Mouse (Mus musculus) intestine, postnatal 0 days (tissue): ENCODE data around the gene Ttll8. TPM values are rescaled to one million over a fixed set of nuclear protein-coding genes. Genes with fewer than 3 reads are reported as not detected.
A peak's percentile ranks its signal among the peaks of the same experiment; 100 is the strongest.

Experiments used
- ATAC-seq: fragments of 200-750 bp; cut with Nextera tagmentation; 2 replicates; pipeline ENCODE4 v1.8.0; 2017; ENCODE audit warnings: mild to moderate bottlenecking, moderate TSS enrichment, moderate library complexity
- H3K27ac ChIP-seq: fragments of 300-500 bp; sonication (generic); 2 replicates; pipeline ENCODE4 v1.5.1; 2014; ENCODE audit warnings: mild to moderate bottlenecking, low read depth, low read length, moderate library complexity
- H3K27me3 ChIP-seq: fragments of 300-500 bp; sonication (generic); replicated peaks from 2 replicates; pipeline ENCODE4 v1.6.1; 2014; ENCODE audit warnings: low read length, mixed read lengths; ENCODE audit not compliant: control insufficient read depth, insufficient read depth
- H3K36me3 ChIP-seq: fragments of 300-500 bp; sonication (generic); 2 replicates; pipeline ENCODE4 v1.6.1; 2014; ENCODE audit warnings: mild to moderate bottlenecking, moderate library complexity; ENCODE audit not compliant: control insufficient read depth, insufficient read depth
- H3K4me1 ChIP-seq: fragments of 300-500 bp; sonication (generic); replicated peaks from 2 replicates; pipeline ENCODE4 v1.6.1; 2014; ENCODE audit warnings: antibody characterized with exemption, low read length, mixed read lengths; ENCODE audit not compliant: control insufficient read depth, insufficient read depth
- H3K4me2 ChIP-seq: fragments of 300-500 bp; sonication (generic); replicated peaks from 2 replicates; pipeline ENCODE4 v1.6.1; 2014; ENCODE audit warnings: low read depth, mild to moderate bottlenecking, moderate library complexity
- H3K4me3 ChIP-seq: fragments of 300-500 bp; sonication (generic); 2 replicates; pipeline ENCODE4 v1.5.1; 2014; ENCODE audit warnings: low read depth, low read length
- H3K9ac ChIP-seq: fragments of 300-500 bp; sonication (generic); 2 replicates; pipeline ENCODE4 v1.6.1; 2014; ENCODE audit warnings: mild to moderate bottlenecking, low read depth, low read length
- H3K9me3 ChIP-seq: fragments of 300-500 bp; sonication (generic); 2 replicates; pipeline ENCODE4 v1.6.1; 2016; ENCODE audit warnings: mixed run types; ENCODE audit not compliant: control insufficient read depth
- CTCF ChIP-seq: sonication (generic); IDR thresholded peaks from 2 replicates; pipeline ENCODE4 v1.5.1; 2016; ENCODE audit warnings: low read depth, mild to moderate bottlenecking, control low read depth, antibody characterized with exemption, moderate library complexity
- WGBS: fragments of 180-500 bp; shearing (Covaris S2); extraction: QIAGEN DNeasy Blood & Tissue Kit; methylation state at CpG from one replicate; pipeline ENCODE4 v1.1.7; 2014; 5-methylcytosine and 5-hydroxymethylcytosine counted together
- polyA plus RNA-seq: library from polyadenylated mRNA; unstranded; fragments of >200 nt; fragmentation: Nextera tagmentation; extraction: Ambion mirVana; gene quantifications from 2 replicates; pipeline ENCODE4 v1.2.1, GENCODE M21; 2015

Ttll8 gene
- polyA plus RNA-seq, 1 experiment from 2014 or later = not detected

GRCm38 (mm10) chr15:88882851-88883250, 71.4 kb downstream of the Ttll8 start:
- WGBS = 65% methylated on average over 4 of the region's 4 CpGs
- Histone ChIP-seq H3K9me3 (no peaks in the 10 kb centered on the region), H3K27me3 (no peaks in the 10 kb centered on the region), H3K9ac (no peak overlapping the region), H3K4me2 (no peak overlapping the region), H3K4me3 (no peak overlapping the region), H3K4me1 (no peaks in the 10 kb centered on the region), H3K27ac (no peak overlapping the region), H3K36me3 (no peaks in the 10 kb centered on the region)
- no peak for TF ChIP-seq CTCF
- no peak for ATAC-seq

GRCm38 (mm10) chr15:88881253-88882044, 72.8 kb downstream of the Ttll8 start:
- no peak overlapping the region for H3K9ac ChIP-seq
- TF ChIP-seq CTCF = no peak
- no peak overlapping the region for H3K4me3 ChIP-seq
- H3K4me2 ChIP-seq = no peak overlapping the region
- 59% methylated on average over 22 of the region's 22 CpGs for WGBS
- no peaks in the 10 kb centered on the region for H3K4me1 ChIP-seq
- no peaks in the 10 kb centered on the region for H3K9me3 ChIP-seq
- no peaks in the 10 kb centered on the region for H3K27me3 ChIP-seq
- H3K36me3 ChIP-seq = no peaks in the 10 kb centered on the region
- no peak overlapping the region for H3K27ac ChIP-seq
- ATAC-seq = peak; percentile 38; the same call in 1 of the 2 replicates

DNA sequence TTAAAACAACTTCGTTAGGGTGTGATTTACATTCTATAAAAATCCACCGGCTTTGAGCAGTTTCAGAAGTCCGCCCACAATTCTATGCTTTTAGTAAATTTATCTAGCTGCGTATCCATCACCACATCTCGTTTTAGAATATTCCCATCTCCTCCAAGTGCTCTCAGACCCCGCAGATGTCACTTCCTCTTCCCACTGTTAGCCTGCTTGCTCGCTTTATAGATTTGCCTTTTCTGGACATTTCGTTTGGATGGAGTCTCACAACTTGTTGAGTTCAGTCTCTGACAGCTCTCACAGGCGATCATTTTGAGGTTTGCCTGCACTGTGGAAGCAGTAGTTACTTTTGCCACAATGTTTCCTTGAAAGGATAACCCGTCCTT, 77.2 kb downstream of the Ttll8 start:
- no peaks in the 10 kb centered on the region for H3K9me3 ChIP-seq
- H3K4me3 ChIP-seq = no peak overlapping the region
- no peaks in the 10 kb centered on the region for H3K36me3 ChIP-seq
- WGBS = 85% methylated on average over 10 of the region's 10 CpGs
- H3K4me2 ChIP-seq = no peak overlapping the region
- no peak for ATAC-seq
- H3K27me3 ChIP-seq = no peaks in the 10 kb centered on the region
- no peak for TF ChIP-seq CTCF
- no peak overlapping the region for H3K9ac ChIP-seq
- no peaks in the 10 kb centered on the region for H3K4me1 ChIP-seq
- no peak overlapping the region for H3K27ac ChIP-seq

DNA sequence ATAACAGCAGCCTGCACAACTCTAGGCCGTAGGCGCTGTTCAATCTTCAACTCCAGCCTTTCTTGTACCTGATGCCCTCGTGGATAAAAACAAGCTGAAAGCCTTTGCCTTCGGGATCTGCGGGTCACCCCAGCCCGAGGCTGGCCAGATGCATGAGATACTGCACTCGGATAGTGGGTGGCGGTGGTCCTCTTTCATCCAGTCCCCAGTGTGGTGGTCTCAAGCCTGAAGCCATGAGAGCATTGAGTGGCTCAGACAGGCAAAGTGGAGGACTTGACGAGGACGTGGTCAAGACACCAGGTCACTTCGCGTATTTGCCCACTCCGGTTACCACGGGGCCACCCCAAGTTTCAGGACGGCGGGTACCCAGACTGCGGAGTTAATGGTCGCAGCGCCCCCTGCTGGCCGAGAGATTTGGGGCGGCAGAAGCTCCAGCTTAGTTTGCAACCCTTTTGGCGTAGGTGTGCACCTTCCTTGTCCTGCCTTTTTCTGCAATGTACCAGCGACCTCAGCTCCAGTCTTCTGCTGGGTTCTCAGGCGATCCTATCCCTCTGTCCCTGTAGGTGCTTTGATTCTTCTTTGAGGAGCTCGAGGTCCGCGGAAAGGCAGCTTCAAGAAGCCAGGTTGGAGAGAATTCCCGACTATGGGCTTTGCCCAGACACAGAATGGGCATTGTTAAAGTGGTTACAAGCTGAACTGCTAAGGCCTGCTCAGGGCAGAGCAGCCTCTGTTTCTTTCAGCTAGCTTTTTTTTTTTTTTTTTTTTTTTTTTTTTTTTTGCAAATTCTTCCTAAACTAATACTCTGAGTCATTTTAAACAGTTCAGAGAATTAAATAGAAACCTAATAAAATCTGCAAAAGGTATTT, 77.8 kb downstream of the Ttll8 start:
- 14% methylated on average over 28 of the region's 28 CpGs for WGBS

GRCm38 (mm10) chr15:88875625-88876081, 78.6 kb downstream of the Ttll8 start:
- Histone ChIP-seq H3K9ac (no peak overlapping the region), H3K9me3 (no peaks in the 10 kb centered on the region), H3K4me2 (no peak overlapping the region), H3K27ac (no peak overlapping the region), H3K4me1 (no peaks in the 10 kb centered on the region), H3K4me3 (no peak overlapping the region), H3K36me3 (no peaks in the 10 kb centered on the region), H3K27me3 (no peaks in the 10 kb centered on the region)
- no peak for TF ChIP-seq CTCF
- peak; percentile 73 for ATAC-seq
- 32% methylated on average over 10 of the region's 10 CpGs for WGBS

More for the DNA sequence above, 77.8 kb downstream of the Ttll8 start:
- peak overlapping the region; percentile 45 for H3K4me2 ChIP-seq
- peak; percentile 96 for TF ChIP-seq CTCF
- no peak overlapping the region for H3K27ac ChIP-seq
- no peaks in the 10 kb centered on the region for H3K27me3 ChIP-seq
- H3K9me3 ChIP-seq = no peaks in the 10 kb centered on the region
- ATAC-seq = peak; percentile 52
- H3K4me1 ChIP-seq = no peaks in the 10 kb centered on the region
- no peak overlapping the region for H3K4me3 ChIP-seq
- H3K9ac ChIP-seq = no peak overlapping the region
- no peaks in the 10 kb centered on the region for H3K36me3 ChIP-seq

- no peak for ATAC-seq
- no peak for TF ChIP-seq CTCF
- Histone ChIP-seq H3K4me1 (no peaks in the 10 kb centered on the region), H3K9me3 (no peaks in the 10 kb centered on the region), H3K9ac (no peak overlapping the region), H3K4me3 (no peak overlapping the region), H3K4me2 (no peak overlapping the region), H3K36me3 (no peaks in the 10 kb centered on the region), H3K27ac (no peak overlapping the region), H3K27me3 (no peaks in the 10 kb centered on the region)
- WGBS = 88% methylated on average over 6 of the region's 6 CpGs
These were observed 79.7 kb downstream of the Ttll8 start for GRCm38 (mm10) chr15:88874477-88874876.
